Mouse (Mus musculus) hindbrain, postnatal 0 days (tissue): ENCODE results near the gene Tpcn1. TPM values are rescaled to one million over a fixed set of nuclear protein-coding genes. Genes with fewer than 3 reads are reported as not detected.

Experiments used
- ATAC-seq: fragments of 200-750 bp; cut with Nextera tagmentation; 2 replicates; pipeline ENCODE4 v1.8.0; 2017; ENCODE audit warnings: mild to moderate bottlenecking, moderate TSS enrichment, moderate library complexity
- DNase-seq: peaks from one replicate; pipeline ENCODE4 v3.0.0-alpha.2; 2015; ENCODE audit warnings: low spot score
- H3K27ac ChIP-seq: fragments of 300-500 bp; sonication (generic); 2 replicates; pipeline ENCODE4 v1.5.1; 2014; ENCODE audit warnings: mild to moderate bottlenecking
- H3K27me3 ChIP-seq: fragments of 300-500 bp; sonication (generic); 2 replicates; pipeline ENCODE4 v1.6.1; 2014; ENCODE audit warnings: low read length, mixed read lengths; ENCODE audit not compliant: insufficient read depth
- H3K36me3 ChIP-seq: fragments of 300-500 bp; sonication (generic); 2 replicates; pipeline ENCODE4 v1.6.1; 2014; ENCODE audit warnings: low read length, mixed read lengths; ENCODE audit not compliant: insufficient read depth
- H3K4me1 ChIP-seq: fragments of 300-500 bp; sonication (generic); 2 replicates; pipeline ENCODE4 v1.6.1; 2014; ENCODE audit warnings: antibody characterized with exemption, low read length, mixed read lengths; ENCODE audit not compliant: insufficient read depth
- H3K4me2 ChIP-seq: fragments of 300-500 bp; sonication (generic); 2 replicates; pipeline ENCODE4 v1.6.1; 2014; ENCODE audit warnings: low read depth, mild to moderate bottlenecking, low read length, moderate library complexity, mixed read lengths
- H3K4me3 ChIP-seq: fragments of 300-500 bp; sonication (generic); 2 replicates; pipeline ENCODE4 v1.5.1; 2014; ENCODE audit warnings: low read length
- H3K9ac ChIP-seq: fragments of 300-500 bp; sonication (generic); replicated peaks from 2 replicates; pipeline ENCODE4 v1.6.1; 2014; ENCODE audit warnings: mild to moderate bottlenecking, low read length, moderate library complexity, mixed read lengths
- H3K9me3 ChIP-seq: fragments of 300-500 bp; sonication (generic); 2 replicates; pipeline ENCODE4 v1.6.1; 2016; ENCODE audit warnings: low read length, mixed read lengths
- CTCF ChIP-seq: IDR thresholded peaks from 2 replicates; pipeline ENCODE4 v1.5.1; 2016; ENCODE audit warnings: antibody characterized with exemption, control low read depth, low read depth
- WGBS: fragments of 180-500 bp; shearing (Covaris S2); extraction: QIAGEN DNeasy Blood & Tissue Kit; methylation state at CpG from one replicate; pipeline ENCODE4 v1.1.7; 2014; 5-methylcytosine and 5-hydroxymethylcytosine counted together
- polyA plus RNA-seq: library from polyadenylated mRNA; unstranded; fragments of >200 nt; fragmentation: Nextera tagmentation; extraction: Ambion mirVana; gene quantifications from 2 replicates; pipeline ENCODE4 v1.2.1, GENCODE M21; 2015
- total RNA-seq: library from RNA; depleted of rRNA; stranded (reverse); fragments of >200 nt; gene quantifications from 2 replicates; pipeline ENCODE4 v1.2.3, GENCODE M21; 2014

Gene Tpcn1
- total and polyA plus RNA-seq, 2 experiments from 2014 or later, result 15.4 to 30.7 TPM

GRCm38 (mm10) chr5:120582002-120582401, 6.5 kb downstream of the Tpcn1 start:
- no peak for TF ChIP-seq CTCF
- no peaks in the 10 kb centered on the region for H3K27me3 ChIP-seq

GRCm38 (mm10) chr5:120579898-120580626, 8.4 kb downstream of the Tpcn1 start:
- H3K9ac ChIP-seq, result peak overlapping the region; percentile 30; the same call in 1 of the 2 replicates
- peak overlapping the region; percentile 70 for H3K27ac ChIP-seq
- WGBS, result 69% methylated on average over 26 of the region's 26 CpGs
- DNase-seq, result no peak
- peaks cover 12% of the 10 kb centered on the region for H3K36me3 ChIP-seq
- no peak overlapping the region for H3K4me2 ChIP-seq
- H3K27me3 ChIP-seq, result no peaks in the 10 kb centered on the region
- H3K4me3 ChIP-seq, result no peak overlapping the region
- peaks cover 16% of the 10 kb centered on the region for H3K4me1 ChIP-seq
- TF ChIP-seq CTCF, result no peak
- peak; percentile 59 for ATAC-seq
- no peaks in the 10 kb centered on the region for H3K9me3 ChIP-seq

More at GRCm38 (mm10) chr5:120582002-120582401, 6.5 kb downstream of the Tpcn1 start:
- no peak overlapping the region for H3K4me2 ChIP-seq
- no peak overlapping the region for H3K27ac ChIP-seq
- ATAC-seq, result no peak
- H3K4me3 ChIP-seq, result no peak overlapping the region
- peaks cover 20% of the 10 kb centered on the region for H3K4me1 ChIP-seq
- H3K36me3 ChIP-seq, result peaks cover 12% of the 10 kb centered on the region
- no peak for DNase-seq
- H3K9ac ChIP-seq, result no peak overlapping the region
- H3K9me3 ChIP-seq, result no peaks in the 10 kb centered on the region
- 83% methylated on average over 9 of the region's 9 CpGs for WGBS

GRCm38 (mm10) chr5:120579211-120579897, 9.1 kb downstream of the Tpcn1 start:
- H3K9ac ChIP-seq, result peak overlapping the region; percentile 30; the same call in 1 of the 2 replicates
- H3K4me2 ChIP-seq, result peak overlapping the region; percentile 13; the same call in 1 of the 2 replicates
- H3K4me3 ChIP-seq, result no peak overlapping the region
- peaks cover 18% of the 10 kb centered on the region for H3K4me1 ChIP-seq
- peak; percentile 61 for DNase-seq
- no peaks in the 10 kb centered on the region for H3K27me3 ChIP-seq
- peaks cover 12% of the 10 kb centered on the region for H3K36me3 ChIP-seq
- H3K9me3 ChIP-seq, result no peaks in the 10 kb centered on the region
- TF ChIP-seq CTCF, result no peak
- 39% methylated on average over 26 of the region's 26 CpGs for WGBS
- peak; percentile 61 for ATAC-seq
- peak overlapping the region; percentile 70 for H3K27ac ChIP-seq

GRCm38 (mm10) chr5:120578504-120579081, 9.9 kb downstream of the Tpcn1 start:
- Histone ChIP-seq H3K36me3 (peaks cover 12% of the 10 kb centered on the region), H3K9ac (no peak overlapping the region), H3K27ac (peak overlapping the region; percentile 70; the same call in 1 of the 2 replicates), H3K4me2 (no peak overlapping the region), H3K9me3 (no peaks in the 10 kb centered on the region), H3K27me3 (no peaks in the 10 kb centered on the region), H3K4me3 (no peak overlapping the region), H3K4me1 (peaks cover 18% of the 10 kb centered on the region)
- TF ChIP-seq CTCF, result no peak
- DNase-seq (no peak), ATAC-seq (no peak)
- WGBS, result 47% methylated on average over 12 of the region's 12 CpGs

GRCm38 (mm10) chr5:120577935-120578441, 10.5 kb downstream of the Tpcn1 start:
- H3K9me3 ChIP-seq, result no peaks in the 10 kb centered on the region
- no peak overlapping the region for H3K4me3 ChIP-seq
- no peak overlapping the region for H3K9ac ChIP-seq
- H3K4me2 ChIP-seq, result no peak overlapping the region
- no peak overlapping the region for H3K27ac ChIP-seq
- peak; percentile 44 for TF ChIP-seq CTCF
- no peak for ATAC-seq
- H3K36me3 ChIP-seq, result peaks cover 6% of the 10 kb centered on the region
- peaks cover 18% of the 10 kb centered on the region for H3K4me1 ChIP-seq
- 53% methylated on average over 10 of the region's 10 CpGs for WGBS
- DNase-seq, result no peak
- no peaks in the 10 kb centered on the region for H3K27me3 ChIP-seq

- Histone ChIP-seq H3K4me3 (no peak overlapping the region), H3K27ac (no peak overlapping the region), H3K27me3 (no peaks in the 10 kb centered on the region), H3K4me1 (peaks cover 18% of the 10 kb centered on the region), H3K9ac (no peak overlapping the region), H3K9me3 (no peaks in the 10 kb centered on the region), H3K4me2 (no peak overlapping the region), H3K36me3 (peaks cover 2% of the 10 kb centered on the region; the same call in 1 of the 2 replicates)
- WGBS, result 75% methylated on average over 11 of the region's 11 CpGs
- ATAC-seq (no peak), DNase-seq (no peak)
- TF ChIP-seq CTCF, result no peak
Observed at GRCm38 (mm10) chr5:120576781-120577301, 11.6 kb downstream of the Tpcn1 start.
